8 mouse cellular contexts compared by ENCODE assay signal in genomic region chr7:143823266-143823605, GRCm38 (mm10). TPM values are rescaled to one million over a fixed set of nuclear protein-coding genes. Genes with fewer than 3 reads are reported as not detected.
DNase-seq lines count a peak whose midpoint lies in the region; ATAC-seq and TF ChIP-seq lines count a peak whose summit lies in the region.

No protein-coding gene starts in this region.

- H3K9me3 ChIP-seq in heart, embryonic 11.5 days (replicated peaks; ENCODE audit: control insufficient read depth, low read length) = no peaks in the 10 kb centered on the region
- no peaks in the 10 kb centered on the region for H3K9me3 ChIP-seq in E14TG2a.4 (ENCODE audit: low read length)
- no peaks in the 10 kb centered on the region for H3K9me3 ChIP-seq in forebrain, embryonic 11.5 days (ENCODE audit: control insufficient read depth, low read length)
- no peaks in the 10 kb centered on the region for H3K9me3 ChIP-seq in liver, embryonic 13.5 days (replicated peaks)

- TF ChIP-seq CTCF in E14TG2a.4 (conservative IDR thresholded peaks at IDR 0.05; ENCODE audit: low read length) = no peak

- no peaks in the 10 kb centered on the region for H3K27me3 ChIP-seq in heart, embryonic 11.5 days (ENCODE audit: control insufficient read depth, insufficient read depth, low read length)
- H3K27me3 ChIP-seq in E14TG2a.4 (ENCODE audit: insufficient read depth, low read length) = no peaks in the 10 kb centered on the region
- no peaks in the 10 kb centered on the region for H3K27me3 ChIP-seq in forebrain, embryonic 11.5 days (ENCODE audit: control insufficient read depth, insufficient read depth, low read length)
- no peaks in the 10 kb centered on the region for H3K27me3 ChIP-seq in liver, embryonic 13.5 days

- H3K4me3 ChIP-seq in heart, embryonic 11.5 days (ENCODE audit: low read depth, low read length) = peak overlapping the region; percentile 69
- peak overlapping the region; percentile 88 for H3K4me3 ChIP-seq in E14TG2a.4 (replicated peaks; ENCODE audit: low read length)
- peak overlapping the region; percentile 58 for H3K4me3 ChIP-seq in forebrain, embryonic 11.5 days (ENCODE audit: low read depth, low read length)
- H3K4me3 ChIP-seq in liver, embryonic 13.5 days (replicated peaks) = peak overlapping the region; percentile 71

- peak overlapping the region; percentile 64 for H3K4me2 ChIP-seq in heart, embryonic 11.5 days
- peak overlapping the region; percentile 50 for H3K4me2 ChIP-seq in forebrain, embryonic 11.5 days (ENCODE audit: low read depth, low read length, severe bottlenecking)
- H3K4me2 ChIP-seq in liver, embryonic 13.5 days = peak overlapping the region; percentile 85

- peak; percentile 35; the same call in 1 of the 2 replicates for ATAC-seq in heart, embryonic 11.5 days (replicated peaks; ENCODE audit: insufficient number of reproducible peaks, low FRiP score, low TSS enrichment)
- ATAC-seq in forebrain, embryonic 11.5 days (replicated peaks; ENCODE audit: low FRiP score) = no peak; the same call in 1 of the 2 replicates
- peak; percentile 4 for ATAC-seq in liver, embryonic 13.5 days (ENCODE audit: low read depth)

- 76% methylated on average over 4 of the region's 4 CpGs for WGBS in heart, embryonic 11.5 days (ENCODE audit: insufficient replicate concordance)
- WGBS in forebrain, embryonic 11.5 days = 79% methylated on average over 4 of the region's 4 CpGs
- 71% methylated on average over 4 of the region's 4 CpGs for WGBS in liver, embryonic 13.5 days (ENCODE audit: insufficient replicate concordance)

- 0 out of 2 replicates have a peak, but pooled peaks cover 2% of the 10 kb centered on the region for H3K36me3 ChIP-seq in heart, embryonic 11.5 days (ENCODE audit: control insufficient read depth, insufficient read depth, low read length)
- H3K36me3 ChIP-seq in E14TG2a.4 (ENCODE audit: insufficient read depth, low read length) = peaks cover 9% of the 10 kb centered on the region
- H3K36me3 ChIP-seq in forebrain, embryonic 11.5 days (ENCODE audit: control insufficient read depth, insufficient read depth, low read length) = no peaks in the 10 kb centered on the region
- H3K36me3 ChIP-seq in liver, embryonic 13.5 days = peaks cover 9% of the 10 kb centered on the region

- H3K9ac ChIP-seq in heart, embryonic 11.5 days (ENCODE audit: low read depth, low read length) = peak overlapping the region; percentile 71
- peak overlapping the region; percentile 56 for H3K9ac ChIP-seq in forebrain, embryonic 11.5 days (ENCODE audit: low read length)
- peak overlapping the region; percentile 72 for H3K9ac ChIP-seq in liver, embryonic 13.5 days

- DNase-seq in heart, postnatal 4 days = no peak
- no peak for DNase-seq in forebrain, embryonic 11.5 days (ENCODE audit: low spot score)
- no peak for DNase-seq in liver, embryonic 13.5 days
- DNase-seq in gastrocnemius, adult 18-20 months (ENCODE audit: low spot score) = no peak
- no peak for DNase-seq in ovary, adult 18-20 months (ENCODE audit: low spot score)
- DNase-seq in c-Kit-positive CD71-positive TER-119-positive erythroid progenitor cells, embryonic 14.5 days (ENCODE audit: low spot score) = no peak

- H3K4me1 ChIP-seq in heart, embryonic 11.5 days (ENCODE audit: control insufficient read depth, insufficient read depth, low read length) = peaks cover 7% of the 10 kb centered on the region
- peaks cover 24% of the 10 kb centered on the region for H3K4me1 ChIP-seq in E14TG2a.4 (replicated peaks; ENCODE audit: low read depth, low read length)
- H3K4me1 ChIP-seq in forebrain, embryonic 11.5 days (replicated peaks; ENCODE audit: control insufficient read depth, insufficient read depth, low read length) = no peaks in the 10 kb centered on the region; the same call in 1 of the 2 replicates
- H3K4me1 ChIP-seq in liver, embryonic 13.5 days (replicated peaks) = peaks cover 24% of the 10 kb centered on the region

- peak overlapping the region; percentile 84 for H3K27ac ChIP-seq in heart, embryonic 11.5 days (ENCODE audit: low read depth, low read length)
- peak overlapping the region; percentile 62; the same call in 1 of the 2 replicates for H3K27ac ChIP-seq in forebrain, embryonic 11.5 days (ENCODE audit: low read depth, low read length)
- peak overlapping the region; percentile 77 for H3K27ac ChIP-seq in liver, embryonic 13.5 days

RNA-seq across cellular contexts. Expression of gene Dhcr7, which starts 0.3 kb away (rescaled TPM):
- polyA plus RNA-seq in heart, embryonic 11.5 days (2014; fragmentation: Nextera tagmentation; extraction: Ambion mirVana) = 31.9 and 37.4 TPM in 2 replicates
- 10 to 100 TPM; 15.7 to 17.5 TPM for total RNA-seq in heart, postnatal 4 days (2021)
- 88.8 and 95.4 TPM in 2 replicates for polyA plus RNA-seq in forebrain, embryonic 11.5 days (2014; fragmentation: Nextera tagmentation; extraction: Ambion mirVana)
- 38.0 and 52.5 TPM in 2 replicates for polyA plus RNA-seq in liver, embryonic 13.5 days (2015; fragmentation: Nextera tagmentation; extraction: Ambion mirVana)
- 1 to 10 TPM; 3.7 to 4.0 TPM for total RNA-seq in gastrocnemius, adult 18-20 months (2021)

RNA-seq across cellular contexts. Expression of gene Nadsyn1, which starts 0.6 kb away (rescaled TPM):
- polyA plus RNA-seq in heart, embryonic 11.5 days (2014; fragmentation: Nextera tagmentation; extraction: Ambion mirVana) = 7.2 and 8.1 TPM in 2 replicates
- total RNA-seq in heart, postnatal 4 days (2021) = 1 to 10 TPM; 8.8 to 9.8 TPM
- 8.2 and 10.1 TPM in 2 replicates for polyA plus RNA-seq in forebrain, embryonic 11.5 days (2014; fragmentation: Nextera tagmentation; extraction: Ambion mirVana)
- polyA plus RNA-seq in liver, embryonic 13.5 days (2015; fragmentation: Nextera tagmentation; extraction: Ambion mirVana) = 7.0 and 7.7 TPM in 2 replicates
- 1 to 10 TPM; 3.0 to 3.8 TPM for total RNA-seq in gastrocnemius, adult 18-20 months (2021)

RNA-seq across cellular contexts. Expression of gene Mrgpre, which starts 38.9 kb away (rescaled TPM):
- 2.3 and 3.4 TPM in 2 replicates for polyA plus RNA-seq in heart, embryonic 11.5 days (2014; fragmentation: Nextera tagmentation; extraction: Ambion mirVana)
- 1 to 10 TPM; 2.3 to 2.4 TPM for total RNA-seq in heart, postnatal 4 days (2021)
- 2.1 and 2.6 TPM in 2 replicates for polyA plus RNA-seq in forebrain, embryonic 11.5 days (2014; fragmentation: Nextera tagmentation; extraction: Ambion mirVana)
- 0.17 and 0.28 TPM in 2 replicates for polyA plus RNA-seq in liver, embryonic 13.5 days (2015; fragmentation: Nextera tagmentation; extraction: Ambion mirVana)
- total RNA-seq in gastrocnemius, adult 18-20 months (2021) = under 1 TPM; 0.68 to 0.71 TPM

RNA-seq across cellular contexts. Expression of gene Gm498, which starts 43.4 kb away (rescaled TPM):
- not detected in 2 replicates for polyA plus RNA-seq in heart, embryonic 11.5 days (2014; fragmentation: Nextera tagmentation; extraction: Ambion mirVana)
- not detected for total RNA-seq in heart, postnatal 4 days (2021)
- polyA plus RNA-seq in forebrain, embryonic 11.5 days (2014; fragmentation: Nextera tagmentation; extraction: Ambion mirVana) = not detected in 2 replicates
- not detected in 2 replicates for polyA plus RNA-seq in liver, embryonic 13.5 days (2015; fragmentation: Nextera tagmentation; extraction: Ambion mirVana)
- total RNA-seq in gastrocnemius, adult 18-20 months (2021) = not detected

RNA-seq across cellular contexts. Expression of gene Mrgprg, which starts 56.4 kb away (rescaled TPM):
- not detected in 2 replicates for polyA plus RNA-seq in heart, embryonic 11.5 days (2014; fragmentation: Nextera tagmentation; extraction: Ambion mirVana)
- total RNA-seq in heart, postnatal 4 days (2021) = not detected
- polyA plus RNA-seq in forebrain, embryonic 11.5 days (2014; fragmentation: Nextera tagmentation; extraction: Ambion mirVana) = not detected in 2 replicates
- polyA plus RNA-seq in liver, embryonic 13.5 days (2015; fragmentation: Nextera tagmentation; extraction: Ambion mirVana) = not detected in 2 replicates
- total RNA-seq in gastrocnemius, adult 18-20 months (2021) = under 1 TPM; 0.43 to 0.71 TPM
